Mouse (Mus musculus): Measurements from ENCODE around the gene Ctbs. TPM values are rescaled to one million over a fixed set of nuclear protein-coding genes. Genes with fewer than 3 reads are reported as not detected.
A peak's percentile ranks its signal among the peaks of the same experiment; 100 is the strongest.

The Ctbs gene
- total RNA-seq, 2 experiments from 2014 or later = 6.5 to 6.9 TPM

DNA sequence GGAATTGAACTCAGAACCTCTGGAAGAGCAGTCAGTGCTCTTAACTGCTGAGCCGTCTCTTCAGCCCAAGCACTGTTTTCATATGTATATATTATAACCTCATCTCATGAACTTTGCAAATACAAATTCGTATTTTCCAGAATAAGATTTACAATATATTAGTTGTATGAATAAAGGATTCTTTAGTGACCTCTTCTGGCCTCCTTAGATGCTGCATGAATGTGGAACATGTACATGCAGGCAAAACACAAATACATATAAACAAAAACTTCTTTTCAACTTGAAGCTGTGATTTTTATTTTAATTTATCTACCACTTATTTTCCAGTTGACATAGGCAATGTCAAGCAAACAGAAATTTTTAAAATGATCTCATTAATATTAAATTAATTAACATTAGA, 32.4 kb downstream of the Ctbs start:
- DNase-seq (ENCODE audit: extremely low spot score in 1 of 2, low spot score in 1 of 2) = no peak

DNA sequence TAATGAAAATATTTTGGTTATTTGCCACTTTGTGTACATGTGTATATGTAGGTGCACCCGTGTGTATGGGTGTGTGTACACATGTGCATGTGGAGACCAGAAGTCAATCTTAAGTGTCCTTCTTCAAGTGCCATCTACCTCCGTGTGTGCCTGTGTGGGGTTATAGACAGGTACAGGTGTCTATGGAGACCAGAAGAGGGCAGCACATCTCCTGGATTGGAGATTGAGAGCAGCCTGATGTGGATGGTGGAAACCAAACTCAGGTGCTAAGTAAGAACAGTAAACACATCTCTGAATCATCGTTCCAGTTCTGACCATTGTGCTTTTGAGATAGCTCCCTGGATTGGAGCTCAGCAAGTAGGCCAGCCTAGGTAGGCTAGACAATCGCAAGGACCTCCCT, 36.9 kb downstream of the Ctbs start:
- no peak for DNase-seq (ENCODE audit: extremely low spot score in 1 of 2, low spot score in 1 of 2)

DNA sequence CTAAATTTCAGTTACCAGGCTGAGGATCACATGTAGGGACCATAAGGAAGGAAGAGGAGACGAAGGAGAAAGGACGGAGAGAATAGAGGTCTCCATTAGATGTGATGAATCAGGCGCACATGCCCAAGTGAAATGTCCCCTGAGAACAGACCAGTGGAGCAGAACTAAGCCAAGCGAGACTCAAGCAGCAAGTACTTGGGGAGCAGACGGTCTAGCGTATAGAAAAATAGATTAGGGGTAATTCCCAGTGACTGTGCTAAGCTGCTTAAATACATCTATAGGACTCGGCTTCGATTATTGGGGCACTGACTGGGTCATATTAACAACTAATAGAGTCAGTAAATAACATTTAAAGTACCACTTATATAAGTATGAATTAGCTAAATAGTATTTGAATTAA, 45.3 kb downstream of the Ctbs start:
- no peak for DNase-seq (ENCODE audit: extremely low spot score in 1 of 2, low spot score in 1 of 2)

DNA sequence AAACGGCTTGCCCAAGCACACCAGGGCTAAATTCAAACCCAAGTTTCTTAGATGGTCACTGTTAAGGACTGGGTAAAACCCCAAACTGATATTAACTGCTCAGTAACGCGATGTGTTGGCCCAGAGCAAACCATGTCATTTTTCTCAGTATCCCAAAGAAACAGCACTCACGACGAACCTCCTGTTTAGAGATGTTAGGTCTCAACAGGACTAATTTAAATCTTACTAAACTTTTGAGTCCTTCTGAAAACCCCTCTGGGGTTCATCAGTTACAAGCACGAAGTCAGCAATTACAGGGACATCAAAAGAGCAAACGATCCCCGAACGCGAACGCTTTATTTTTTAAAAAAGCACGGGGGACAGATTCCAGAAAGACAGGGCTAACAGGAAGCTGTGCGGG, 49.4 kb downstream of the Ctbs start:
- no peak for DNase-seq (ENCODE audit: extremely low spot score in 1 of 2, low spot score in 1 of 2)

DNA sequence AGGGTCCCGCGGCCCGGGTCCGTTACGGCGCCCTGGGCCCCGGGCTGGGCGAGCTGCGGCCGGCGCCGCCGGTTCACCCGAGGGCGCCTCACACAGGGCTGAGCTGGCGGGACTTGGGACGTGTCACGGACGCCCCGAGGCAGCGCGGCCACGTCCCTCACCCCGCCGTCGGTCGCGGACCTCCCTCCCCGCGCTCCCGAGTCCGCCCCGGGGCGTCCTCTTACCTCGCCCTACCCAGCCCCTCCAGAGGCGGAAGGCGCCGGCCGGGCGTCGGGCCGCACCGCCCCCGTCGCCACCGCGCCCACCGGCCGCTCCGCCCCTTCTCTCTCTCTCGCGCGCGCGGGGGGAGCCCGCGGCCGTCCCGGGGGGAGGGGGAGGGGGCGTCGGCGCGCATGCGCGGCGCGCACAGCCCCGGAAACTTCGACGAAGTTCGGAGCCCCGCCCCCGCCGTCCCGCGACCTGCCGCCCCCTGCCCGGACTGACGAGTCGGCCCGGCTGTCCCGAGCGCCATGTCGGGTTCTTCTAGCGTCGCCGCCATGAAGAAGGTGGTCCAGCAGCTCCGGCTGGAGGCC, 49.9 kb downstream of the Ctbs start, which contains the start of the genes Spata1 and Gng5:
Gene Spata1, minus strand, starts transcription at position 323 of the 572 bp plus-strand sequence.
Gene Gng5, plus strand, starts transcription at position 377 of the 572 bp plus-strand sequence.
- peak; percentile 52 for DNase-seq (ENCODE audit: extremely low spot score in 1 of 2, low spot score in 1 of 2)

DNA sequence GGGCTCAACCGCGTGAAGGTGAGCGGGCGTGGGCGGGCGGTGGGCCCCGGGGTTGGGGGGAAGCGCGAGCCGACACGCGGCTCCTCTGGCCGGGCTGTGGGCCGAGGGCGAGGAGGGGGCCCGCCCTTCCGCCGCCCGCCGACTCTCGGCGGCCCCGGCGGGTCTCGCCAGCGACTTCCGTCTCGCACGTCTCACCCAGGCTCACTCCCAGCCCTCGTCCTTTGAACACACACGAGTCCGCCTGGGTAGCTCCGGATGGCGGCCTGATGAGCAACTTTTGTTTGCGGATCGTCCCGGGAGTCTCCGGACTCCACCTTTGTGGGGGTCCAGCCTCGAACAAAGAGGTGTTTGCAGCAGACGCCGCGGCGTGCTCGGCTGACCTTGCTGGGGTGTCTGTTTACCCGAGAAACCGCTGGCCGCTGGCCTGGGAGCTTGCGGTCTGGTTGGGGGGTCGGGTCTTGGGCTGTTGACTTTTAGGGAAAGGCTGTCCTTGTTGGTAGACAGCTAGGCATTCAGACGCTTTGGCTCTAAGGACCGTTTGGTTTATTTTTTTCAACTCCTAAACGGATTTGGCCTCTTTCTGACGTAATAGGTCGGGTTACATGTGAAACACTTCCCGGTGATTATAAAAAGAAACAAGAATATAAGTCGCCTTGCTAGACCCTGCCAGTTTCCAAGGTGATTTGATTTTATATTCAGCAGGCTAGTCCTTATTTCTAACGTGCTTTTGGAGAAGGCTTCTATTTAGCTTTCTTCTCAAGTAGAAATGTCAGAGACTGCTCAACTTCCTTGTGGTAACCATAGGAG, 50.6 kb downstream of the Ctbs start:
- peak in 1 of 2 experiments; percentile 21 for DNase-seq (ENCODE audit: extremely low spot score in 1 of 2, low spot score in 1 of 2)

DNA sequence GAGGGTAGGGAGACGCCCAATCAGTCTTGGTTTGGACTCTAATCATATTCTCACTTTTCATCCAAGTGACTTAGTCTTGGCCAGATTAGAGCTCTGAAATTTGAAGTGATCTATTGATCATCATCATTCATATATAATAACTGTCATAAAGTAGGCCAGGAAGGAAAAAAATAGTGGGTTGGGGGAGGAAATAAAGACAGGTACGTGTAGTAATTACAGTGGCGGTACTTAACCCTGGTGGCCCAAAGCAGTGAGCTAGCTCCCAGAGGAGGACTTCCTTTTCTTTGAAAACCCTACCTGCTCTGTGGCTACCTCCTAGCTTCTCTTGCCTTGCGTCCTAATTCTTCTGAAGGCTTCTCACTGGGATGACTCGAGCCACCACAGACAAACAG, 51.2 kb downstream of the Ctbs start:
- DNase-seq (ENCODE audit: extremely low spot score in 1 of 2, low spot score in 1 of 2) = no peak

DNA sequence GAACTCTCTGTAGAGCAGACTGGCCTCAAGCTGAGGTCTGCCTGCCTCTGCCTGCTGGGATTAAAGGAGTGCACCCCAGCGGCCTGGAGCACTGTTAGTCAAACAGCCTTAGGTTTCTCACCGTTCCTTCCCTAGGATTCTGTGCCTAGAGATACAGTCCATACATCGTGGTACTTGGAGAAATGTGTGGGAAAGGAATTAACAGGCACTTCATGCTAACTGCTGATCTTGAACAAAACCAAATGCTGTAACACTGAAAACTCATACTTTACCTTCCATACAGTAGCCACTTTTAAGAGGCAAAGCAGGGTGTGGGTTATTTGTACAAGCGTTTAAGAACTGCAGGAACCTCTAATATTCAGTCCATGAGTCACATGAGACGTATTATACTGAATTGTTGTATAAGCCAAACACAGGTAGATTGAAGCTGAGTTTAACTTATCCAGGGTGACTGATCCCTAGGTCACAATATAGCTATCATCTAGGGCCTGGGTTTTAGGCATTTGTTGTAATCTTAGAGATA, 52.1 kb downstream of the Ctbs start:
- DNase-seq (ENCODE audit: extremely low spot score in 1 of 2, low spot score in 1 of 2) = no peak

DNA sequence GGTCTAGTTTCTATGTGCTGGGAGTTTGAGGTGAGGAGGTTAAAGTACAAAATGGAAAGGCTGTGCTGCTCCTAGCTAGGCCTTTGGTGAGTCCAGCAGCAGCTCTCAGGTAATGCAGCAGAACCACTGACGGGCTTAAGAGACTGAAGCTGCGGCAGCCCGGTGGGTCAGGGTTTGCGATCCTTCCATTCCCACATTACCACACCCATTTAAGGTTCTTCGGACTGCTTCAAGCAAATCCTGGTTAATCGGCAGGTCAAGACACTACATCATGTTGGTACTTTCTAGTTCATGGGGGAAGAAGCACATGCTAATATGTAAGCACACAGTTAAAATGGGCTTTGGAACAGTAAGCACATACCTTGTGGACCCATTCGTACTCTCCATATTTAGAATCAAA, 57.1 kb downstream of the Ctbs start:
- no peak for DNase-seq (ENCODE audit: extremely low spot score in 1 of 2, low spot score in 1 of 2)

Other genes with a start within 250 kb of the Ctbs start
- under 1 TPM; 0.47 to 0.57 TPM for gene Lpar3, start 228.8 kb upstream of the Ctbs start, total RNA-seq (2021)
- gene Ssx2ip, start 45.2 kb upstream of the Ctbs start, total RNA-seq (2021) = 100 to 1,000 TPM; 109 to 127 TPM
- gene Spata1, start 50.0 kb downstream of the Ctbs start, total RNA-seq (2021) = 1 to 10 TPM; 2.3 to 4.0 TPM
- gene Gng5, start 50.0 kb downstream of the Ctbs start, total RNA-seq (2021) = 10 to 100 TPM; 45.0 to 46.0 TPM
- 10 to 100 TPM; 14.6 to 17.5 TPM for gene Rpf1, start 71.6 kb downstream of the Ctbs start, total RNA-seq (2021)
- not detected for gene Uox, start 120.6 kb downstream of the Ctbs start, total RNA-seq (2021)
- not detected for gene Dnase2b, start 165.8 kb downstream of the Ctbs start, total RNA-seq (2021)
- gene 4930503B20Rik, start 201.5 kb downstream of the Ctbs start, total RNA-seq (2021) = not detected
- gene Samd13, start 235.8 kb downstream of the Ctbs start, total RNA-seq (2021) = not detected

Data from layer of hippocampus, postnatal 25 days (tissue).